Mouse (Mus musculus): ENCODE results near the gene Acaca.
"Not testable (repeated sequence)": the region's sequence is repeated elsewhere in the genome, so short reads cannot be mapped to it uniquely, and the experiment has no call there.

Acaca gene

DNA sequence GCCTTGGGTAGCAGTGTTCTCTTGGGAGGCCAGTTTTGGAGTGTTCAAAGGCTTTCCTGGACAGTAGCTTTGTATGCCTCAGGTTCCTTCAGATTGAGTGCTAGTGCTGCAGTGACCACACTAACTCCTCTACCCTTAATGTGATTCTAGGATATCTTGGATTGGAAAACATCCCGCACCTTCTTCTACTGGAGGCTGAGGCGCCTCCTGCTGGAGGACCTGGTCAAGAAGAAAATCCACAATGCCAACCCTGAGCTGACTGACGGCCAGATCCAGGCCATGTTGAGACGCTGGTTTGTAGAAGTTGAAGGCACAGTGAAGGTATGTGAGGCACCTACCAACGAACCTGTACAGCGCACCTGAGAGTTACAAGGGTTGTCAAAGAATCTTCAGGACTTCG is 262.6 kb downstream of the Acaca start:
- not testable (repeated sequence) for DNase-seq (ENCODE audit: low spot score in 2 of 2)

DNA sequence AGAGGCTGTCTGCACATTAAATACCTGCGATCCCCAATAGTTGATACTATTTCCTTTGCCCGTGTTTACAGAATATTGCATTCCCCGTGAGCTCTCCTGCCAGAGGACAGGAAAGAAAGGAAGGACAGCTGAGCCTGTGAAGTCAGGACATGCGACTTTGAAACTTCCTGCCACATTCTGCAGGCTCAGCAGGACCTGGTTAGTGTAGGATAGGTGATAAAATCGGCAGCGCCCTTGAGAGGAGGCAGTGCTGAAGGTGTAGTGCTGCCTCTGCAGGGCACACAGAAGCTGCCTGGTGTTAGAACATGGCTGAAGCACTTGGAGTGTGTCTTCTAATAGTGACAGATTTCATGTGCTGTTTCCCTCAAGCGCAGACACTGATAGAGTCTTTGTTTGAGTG is 264.1 kb downstream of the Acaca start:
- no peak for DNase-seq (ENCODE audit: low spot score in 2 of 2)

DNA sequence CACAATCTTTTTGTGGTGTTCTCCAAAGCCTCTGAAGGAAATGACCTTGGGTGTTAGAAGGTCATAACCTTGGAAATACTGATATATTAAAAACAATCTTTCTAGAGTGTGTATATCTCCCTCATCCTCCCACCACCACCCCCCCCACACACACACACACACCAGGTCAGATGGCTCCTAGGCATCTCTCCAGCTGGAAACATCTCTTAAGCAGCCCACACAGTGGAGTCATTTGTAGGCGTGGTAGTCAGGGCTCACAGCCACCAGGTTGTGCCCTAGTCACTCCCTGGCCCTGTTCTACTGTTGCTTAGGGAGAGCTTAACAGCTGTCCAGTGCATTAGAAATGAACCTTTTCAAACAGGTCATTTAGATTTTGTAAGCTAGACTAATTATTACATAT is 265.5 kb downstream of the Acaca start:
- no peak for DNase-seq (ENCODE audit: low spot score in 2 of 2)

- DNase-seq (ENCODE audit: low spot score in 2 of 2) = no peak
These were observed 277.3 kb downstream of the Acaca start for GRCm38 (mm10) chr11:84406733-84407132.

- no peak for DNase-seq (ENCODE audit: low spot score in 2 of 2)
These were observed 280.9 kb downstream of the Acaca start for GRCm38 (mm10) chr11:84410383-84410782.

DNA sequence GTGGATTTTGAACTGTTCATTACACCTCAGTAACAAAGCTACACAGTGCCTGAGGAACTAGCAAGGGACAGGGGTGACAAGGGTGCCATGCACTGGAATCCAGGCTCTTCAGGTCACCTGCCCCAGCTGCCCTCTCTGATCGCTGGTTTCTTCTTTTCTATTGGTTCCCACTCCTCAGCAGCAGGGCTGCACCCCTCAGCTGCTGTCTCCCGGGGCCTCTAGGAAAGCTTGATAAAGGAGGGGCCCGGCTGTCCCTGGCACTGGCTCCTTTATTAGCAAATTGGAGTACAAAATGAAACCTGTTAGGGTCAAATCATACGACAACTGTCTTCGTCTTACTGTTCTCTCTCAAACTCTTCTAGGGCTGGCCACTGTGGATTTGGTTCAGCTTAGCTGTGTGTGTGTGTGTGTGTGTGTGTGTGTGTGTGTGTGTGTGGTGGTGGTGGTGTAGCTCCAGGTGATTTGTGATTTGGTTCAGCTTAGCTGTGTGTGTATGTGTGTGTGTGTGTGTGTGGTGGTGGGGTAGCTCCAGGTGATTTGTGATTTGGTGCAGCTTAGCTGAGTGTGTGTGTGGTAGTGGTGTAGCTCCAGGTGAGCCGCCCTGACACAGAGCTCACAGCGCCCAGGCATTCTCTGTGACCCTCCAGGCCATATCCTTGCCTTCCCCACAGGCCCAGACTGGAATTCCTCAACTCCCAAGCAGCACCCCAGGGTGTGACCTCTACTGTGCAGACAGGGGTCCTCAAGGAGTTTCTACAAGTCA is 281.6 kb downstream of the Acaca start:
- no peak for DNase-seq (ENCODE audit: low spot score in 2 of 2)

GRCm38 (mm10) chr11:84411642-84412018 is 282.2 kb downstream of the Acaca start:
- DNase-seq (ENCODE audit: low spot score in 2 of 2) = no peak

GRCm38 (mm10) chr11:84412201-84412934 is 282.9 kb downstream of the Acaca start:
- no peak for DNase-seq (ENCODE audit: low spot score in 2 of 2)

GRCm38 (mm10) chr11:84413111-84413510 is 283.6 kb downstream of the Acaca start:
- no peak for DNase-seq (ENCODE audit: low spot score in 2 of 2)

DNA sequence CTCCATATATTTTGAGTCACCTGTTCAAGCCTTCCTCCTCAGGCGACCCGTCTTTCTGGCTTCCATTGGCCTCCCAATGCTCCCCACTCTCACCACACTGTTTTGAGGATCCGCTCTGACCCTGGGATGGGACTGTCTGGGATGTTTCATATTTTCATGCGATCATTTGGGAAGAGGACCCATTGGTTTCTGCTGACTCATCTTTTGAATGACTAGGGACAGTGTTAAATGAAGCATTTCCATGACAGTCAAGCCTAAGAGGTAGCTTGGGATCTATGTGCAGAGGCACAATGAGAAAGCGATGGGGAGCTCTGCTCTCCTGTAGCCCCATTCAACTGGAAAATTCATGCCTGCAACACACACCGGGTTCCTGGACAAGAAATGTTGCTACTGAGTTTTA is 291.3 kb downstream of the Acaca start:
- DNase-seq (ENCODE audit: low spot score in 2 of 2) = no peak

- DNase-seq (ENCODE audit: low spot score in 2 of 2) = no peak
These were observed 296.5 kb downstream of the Acaca start for GRCm38 (mm10) chr11:84425736-84426632.

GRCm38 (mm10) chr11:84426633-84426998 is 297.1 kb downstream of the Acaca start:
- no peak for DNase-seq (ENCODE audit: low spot score in 2 of 2)

DNA sequence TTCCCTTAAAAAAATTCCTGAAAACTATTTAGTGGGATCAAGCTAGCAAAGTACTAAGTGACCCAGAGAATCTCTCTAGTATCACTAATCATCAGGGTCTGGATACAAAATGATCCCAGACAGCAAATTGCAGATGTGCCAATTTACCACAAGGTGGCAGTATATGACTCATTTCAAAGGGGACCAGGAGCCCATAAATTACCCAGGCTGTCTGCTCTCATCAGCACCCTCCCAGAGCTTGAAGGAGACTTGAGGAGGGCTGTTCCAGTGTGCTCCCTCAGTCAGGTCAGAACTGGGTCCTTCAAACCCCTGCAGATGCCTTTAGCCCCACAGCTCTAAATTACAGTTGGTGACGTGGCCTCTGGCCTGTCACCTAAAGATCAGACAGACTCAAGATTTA is 300.1 kb downstream of the Acaca start:
- peak; percentile 22 to 57 for DNase-seq (ENCODE audit: low spot score in 2 of 2)

GRCm38 (mm10) chr11:84430336-84430735 is 300.9 kb downstream of the Acaca start:
- DNase-seq (ENCODE audit: low spot score in 2 of 2) = no peak

- no peak for DNase-seq (ENCODE audit: low spot score in 2 of 2)
These were observed 305.4 kb downstream of the Acaca start for GRCm38 (mm10) chr11:84434879-84435278.

DNA sequence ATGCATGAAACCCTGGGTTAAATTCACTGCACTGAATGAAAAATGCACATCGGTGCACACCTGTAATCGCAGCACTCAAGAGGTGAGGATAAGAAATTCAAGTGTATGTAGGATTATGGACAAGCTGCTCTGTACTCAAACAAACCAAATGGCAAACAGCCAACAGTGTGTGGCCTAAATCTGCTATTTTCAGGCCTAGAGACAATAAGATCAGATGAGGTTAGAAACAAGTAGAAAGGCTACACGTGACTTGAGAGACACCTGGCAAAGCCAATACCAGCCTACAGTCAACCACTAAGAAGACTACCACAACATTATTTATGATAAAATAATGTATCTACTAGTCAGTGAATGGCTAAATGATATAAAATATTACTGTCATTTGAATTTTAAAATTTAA is 310.9 kb downstream of the Acaca start:
- no peak for DNase-seq (ENCODE audit: low spot score in 2 of 2)

DNA sequence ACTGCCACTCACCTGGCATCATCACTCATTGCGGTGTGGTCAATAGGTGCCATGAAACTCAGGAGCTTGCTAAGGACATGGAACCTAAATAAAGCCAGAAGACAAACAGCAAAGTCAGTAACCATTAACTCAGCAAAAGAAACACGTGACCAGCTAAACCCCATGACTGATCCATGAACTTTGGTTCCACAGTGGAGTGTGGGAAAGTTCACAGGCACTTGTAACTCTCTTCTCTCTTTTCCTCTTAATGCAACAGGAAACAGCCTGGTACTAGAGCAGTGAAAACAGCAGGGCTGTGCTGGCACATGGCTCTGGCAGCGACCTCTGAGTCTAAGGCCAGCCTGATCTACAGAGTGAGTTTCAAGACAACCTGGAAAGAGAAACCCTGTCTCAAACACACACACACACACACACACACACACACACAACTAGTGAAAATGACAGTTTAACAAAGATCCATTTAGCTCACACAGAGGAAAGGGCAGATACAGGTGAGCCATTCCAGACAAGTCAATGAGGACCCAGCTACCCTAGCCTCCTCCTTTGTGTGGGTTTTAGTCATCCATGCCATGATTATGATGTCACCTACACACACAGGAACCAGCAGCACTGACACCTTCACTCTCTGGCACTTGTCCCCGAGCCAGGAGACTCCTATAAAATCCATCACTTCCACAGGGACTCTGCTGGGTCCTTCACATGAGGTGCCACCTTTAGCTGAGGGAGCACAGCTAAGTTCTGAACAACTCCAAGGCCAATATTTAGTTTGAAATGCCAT is 313.3 kb downstream of the Acaca start:
- DNase-seq (ENCODE audit: low spot score in 2 of 2) = no peak
